Mouse (Mus musculus): ENCODE data around the gene Gm20388.

The Gm20388 gene

DNA sequence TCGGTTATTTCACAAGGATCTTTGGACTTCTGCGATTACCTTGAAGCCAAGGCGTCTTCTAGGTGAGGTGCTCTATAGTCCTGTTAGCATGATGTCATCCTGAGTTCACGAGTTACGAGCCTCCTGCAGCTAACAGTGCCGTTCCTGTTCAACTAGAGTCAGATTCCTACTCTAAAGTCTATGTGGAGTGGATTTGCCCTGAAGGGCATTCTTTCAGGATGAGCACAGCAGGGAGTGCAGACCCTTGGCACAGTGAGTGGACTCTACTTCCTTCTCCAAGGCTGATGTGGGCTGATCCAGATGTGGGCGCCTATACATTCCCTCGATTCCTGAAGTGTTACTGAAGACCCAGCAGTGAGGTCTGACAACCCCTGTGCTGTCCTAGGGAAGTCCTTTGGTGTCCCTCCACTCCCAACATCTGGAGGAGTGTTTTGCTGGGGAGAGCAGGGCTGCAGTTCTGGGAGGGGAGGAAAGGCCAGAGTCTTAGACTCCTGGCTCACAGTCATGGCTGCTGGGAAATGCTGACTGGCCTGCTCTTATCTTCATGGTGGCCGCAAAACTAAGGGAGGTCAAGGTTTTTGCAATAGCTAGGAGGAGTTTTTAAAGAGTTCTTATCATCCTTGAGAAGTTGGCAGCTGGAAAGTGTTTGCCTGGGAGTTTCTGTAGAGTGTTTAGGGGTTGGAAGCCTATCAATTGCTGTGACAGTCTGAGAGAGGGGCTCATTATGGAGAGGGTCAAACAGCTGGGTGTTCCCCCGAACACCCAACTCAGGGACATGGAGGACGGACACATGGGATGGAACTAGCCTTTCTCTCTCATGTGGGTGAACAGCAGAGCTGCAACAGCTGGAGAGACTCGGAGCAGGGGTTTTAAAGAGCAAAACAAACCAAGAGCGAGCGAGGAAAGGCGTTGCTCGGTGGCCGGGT, 3737.9 kb downstream of the Gm20388 start:
- DNase-seq (ENCODE audit: low spot score), result peak; percentile 45

DNA sequence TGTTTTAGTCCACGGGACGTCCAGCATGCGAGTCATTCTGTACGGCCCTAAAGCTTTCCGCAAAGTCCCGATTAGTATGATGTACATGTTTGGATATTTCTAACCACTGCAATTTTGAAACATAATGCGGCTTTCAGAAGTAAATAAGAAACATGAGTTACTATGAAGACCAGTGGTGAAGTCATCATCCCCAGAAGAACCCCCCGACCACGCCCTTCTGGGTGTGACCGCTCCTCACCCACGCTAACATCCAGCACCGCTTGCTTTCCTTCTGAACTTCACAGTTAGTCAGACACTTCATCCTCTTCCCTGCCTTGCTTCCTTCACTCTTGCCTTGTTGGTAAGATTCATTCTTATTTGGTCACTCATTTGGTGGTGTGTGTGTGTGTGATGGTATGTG, 3738.8 kb downstream of the Gm20388 start:
- no peak for DNase-seq (ENCODE audit: low spot score)

DNA sequence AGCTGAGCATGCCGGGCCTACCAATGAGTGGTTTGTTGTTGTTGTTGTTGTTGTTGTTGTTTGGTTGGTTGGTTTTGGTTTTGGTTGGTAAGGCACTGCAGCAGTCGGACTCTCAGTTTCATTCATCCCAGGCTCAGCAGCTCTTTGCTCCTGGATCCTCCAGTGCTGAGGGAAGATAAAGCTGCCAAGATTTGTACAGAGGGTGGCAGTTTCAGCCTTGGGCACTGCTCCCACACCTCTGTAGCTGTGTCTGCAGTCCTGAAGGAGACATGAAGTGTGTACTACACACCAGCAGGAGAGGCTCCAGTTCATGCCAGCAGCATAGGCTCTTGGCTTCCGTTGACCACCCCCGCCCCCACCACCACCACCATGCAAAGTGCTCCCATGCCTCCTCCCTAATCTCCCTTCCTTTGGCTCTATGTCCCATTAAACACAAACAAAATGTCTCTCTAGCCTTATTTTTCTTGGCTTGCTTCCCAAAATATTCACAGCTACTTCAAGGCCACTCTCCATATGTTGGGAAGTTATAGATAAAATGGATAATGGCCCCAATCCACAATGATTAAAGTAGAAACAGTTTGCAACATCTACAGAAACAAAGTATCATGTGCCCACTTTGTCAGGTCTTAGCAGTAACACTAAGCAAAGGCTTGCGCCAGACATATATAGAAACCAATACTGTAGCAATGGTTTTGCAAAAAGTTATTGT, 3740.9 kb downstream of the Gm20388 start:
- DNase-seq (ENCODE audit: low spot score), result no peak

DNA sequence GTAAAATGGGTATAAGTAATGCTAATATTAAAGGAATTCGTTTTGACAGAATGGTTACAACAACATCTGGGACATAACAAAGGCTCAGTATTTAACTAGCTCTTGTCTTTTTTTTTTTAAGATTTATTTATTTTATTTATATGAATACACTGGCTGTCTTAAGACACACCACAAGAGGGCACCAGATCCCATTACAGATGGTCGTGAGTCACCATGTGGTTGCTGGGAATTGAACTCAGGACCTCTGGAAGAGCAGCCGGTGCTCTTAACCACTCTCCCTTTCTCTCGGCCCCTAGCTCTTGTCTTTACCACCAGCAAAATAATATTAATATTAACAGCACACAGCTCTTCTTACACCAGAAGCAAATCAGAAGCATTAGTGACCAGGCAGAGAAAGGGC, 3742.0 kb downstream of the Gm20388 start:
- DNase-seq (ENCODE audit: low spot score), result no peak

DNA sequence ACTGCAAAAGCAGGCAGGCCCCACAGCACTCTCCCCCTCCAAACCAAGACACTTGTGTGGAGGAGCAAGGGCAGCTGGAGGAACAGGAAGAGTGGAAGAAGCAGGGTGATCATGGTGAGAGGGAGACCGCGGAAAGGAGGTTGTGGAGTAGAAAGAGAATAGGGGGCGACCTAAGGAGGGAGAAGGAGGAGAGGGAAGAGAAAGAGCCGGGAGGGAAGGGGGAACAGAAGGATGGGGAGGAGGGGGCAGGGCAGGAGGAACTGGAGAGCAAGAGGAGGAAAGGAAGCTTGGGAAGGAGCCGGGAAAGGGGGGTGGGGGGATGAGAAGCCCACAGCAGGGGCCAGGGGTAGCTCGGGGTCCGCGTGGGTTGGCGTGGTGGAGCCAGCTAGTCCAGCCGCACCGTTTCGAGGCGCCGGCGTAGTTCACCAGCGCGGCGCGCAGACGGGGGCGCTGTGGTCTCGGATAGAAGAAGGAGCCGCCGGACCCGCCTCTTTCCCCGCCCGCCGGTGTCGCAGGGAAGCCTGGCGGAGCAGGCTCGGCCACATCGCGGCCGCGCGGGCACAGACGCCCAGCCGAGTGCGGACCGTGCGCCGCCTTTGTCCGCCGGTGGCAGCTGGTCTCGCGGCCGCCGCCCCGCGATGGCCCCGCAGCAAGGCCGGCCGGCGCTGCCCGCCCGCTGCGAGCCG, 3742.8 kb downstream of the Gm20388 start, which contains the start of gene Rhou:
Rhou (plus strand) TSS at position 622 of the 686 bp plus-strand sequence.
- DNase-seq (ENCODE audit: low spot score), result peak; percentile 92

DNA sequence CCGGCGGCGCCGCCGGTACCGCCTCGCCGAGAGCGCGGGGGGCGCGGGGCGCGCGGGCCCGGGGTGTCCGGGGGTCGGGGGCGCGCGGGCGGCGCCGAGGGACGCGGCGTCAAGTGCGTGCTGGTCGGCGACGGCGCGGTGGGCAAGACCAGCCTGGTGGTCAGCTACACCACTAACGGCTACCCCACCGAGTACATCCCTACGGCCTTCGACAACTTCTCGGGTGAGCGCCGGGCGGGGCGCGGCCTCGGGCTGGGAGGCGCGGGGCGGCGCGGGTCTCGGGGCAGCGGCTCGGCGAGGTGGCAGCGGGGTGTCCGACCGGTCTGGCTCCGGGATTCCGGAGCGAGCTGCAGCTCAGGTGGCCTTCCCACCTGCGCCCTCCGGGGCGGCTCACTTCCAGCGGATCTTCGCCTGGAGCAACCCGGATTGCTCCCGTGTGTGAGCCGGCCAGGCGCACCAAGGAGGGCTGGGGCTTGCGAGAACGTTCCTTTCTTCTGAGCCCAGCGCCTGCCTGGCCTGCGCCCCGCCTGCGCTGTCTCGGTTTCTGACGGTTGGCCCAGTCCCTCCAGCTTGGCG, 3743.4 kb downstream of the Gm20388 start:
- peak; percentile 43 for DNase-seq (ENCODE audit: low spot score)

DNA sequence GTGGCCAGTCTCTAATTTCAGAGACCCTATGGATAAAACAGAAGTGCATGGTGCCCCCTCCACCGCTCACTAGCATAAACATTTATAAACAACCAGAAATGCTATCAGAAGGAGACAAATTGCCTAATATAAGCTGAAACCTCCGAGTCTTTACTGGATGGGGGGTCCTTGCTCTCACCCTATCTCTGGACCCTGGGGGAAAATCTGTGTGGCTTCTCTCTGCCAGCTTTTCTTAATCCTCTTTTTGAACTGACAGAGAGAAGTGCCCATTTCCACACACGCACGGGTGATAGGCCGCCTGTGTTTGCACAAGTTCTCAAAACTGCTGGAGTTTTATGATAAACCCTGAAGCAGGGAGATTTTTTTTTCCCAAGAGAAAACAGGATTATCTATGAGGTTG, 3744.1 kb downstream of the Gm20388 start:
- DNase-seq (ENCODE audit: low spot score), result no peak

DNA sequence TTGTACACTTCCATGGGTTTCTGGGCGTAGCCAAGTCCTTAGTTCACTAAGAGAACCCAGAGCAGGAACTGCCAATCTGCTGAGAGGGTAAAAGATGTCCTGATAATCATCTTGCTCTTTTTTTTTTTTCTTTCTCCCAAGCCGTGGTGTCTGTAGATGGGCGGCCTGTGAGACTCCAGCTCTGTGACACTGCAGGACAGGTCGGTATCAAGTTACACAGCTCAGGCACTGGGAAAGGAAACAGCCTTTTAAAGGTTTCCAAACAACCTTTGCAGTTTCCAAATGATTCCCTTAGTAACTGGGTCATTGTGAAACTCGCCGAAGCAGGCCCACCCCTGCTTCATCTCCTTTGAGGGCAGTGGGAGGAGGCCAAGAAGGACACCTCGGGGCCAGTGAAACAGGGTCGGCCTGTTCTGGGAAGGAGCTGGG, 3744.7 kb downstream of the Gm20388 start:
- no peak for DNase-seq (ENCODE audit: low spot score)

DNA sequence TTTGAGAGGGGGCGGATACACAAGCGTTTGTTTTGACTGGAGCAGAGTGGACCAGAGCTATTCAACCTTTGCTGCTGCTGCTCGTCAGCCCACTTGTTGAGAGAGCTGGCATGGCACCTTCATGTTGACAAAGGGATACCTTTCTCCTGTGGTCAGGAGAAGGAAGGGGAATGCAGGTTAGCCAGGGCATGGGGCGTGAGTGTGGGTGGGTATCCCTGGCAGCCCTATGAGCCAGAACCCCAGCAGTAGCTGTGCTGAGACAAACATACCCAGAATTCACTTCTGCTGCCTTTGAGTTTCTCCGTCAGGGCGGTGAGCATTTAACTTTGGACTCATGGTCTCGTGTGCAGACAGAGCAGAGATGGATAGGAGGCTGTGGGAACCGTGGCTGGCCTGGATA, 3747.2 kb downstream of the Gm20388 start:
- DNase-seq (ENCODE audit: low spot score), result no peak

DNA sequence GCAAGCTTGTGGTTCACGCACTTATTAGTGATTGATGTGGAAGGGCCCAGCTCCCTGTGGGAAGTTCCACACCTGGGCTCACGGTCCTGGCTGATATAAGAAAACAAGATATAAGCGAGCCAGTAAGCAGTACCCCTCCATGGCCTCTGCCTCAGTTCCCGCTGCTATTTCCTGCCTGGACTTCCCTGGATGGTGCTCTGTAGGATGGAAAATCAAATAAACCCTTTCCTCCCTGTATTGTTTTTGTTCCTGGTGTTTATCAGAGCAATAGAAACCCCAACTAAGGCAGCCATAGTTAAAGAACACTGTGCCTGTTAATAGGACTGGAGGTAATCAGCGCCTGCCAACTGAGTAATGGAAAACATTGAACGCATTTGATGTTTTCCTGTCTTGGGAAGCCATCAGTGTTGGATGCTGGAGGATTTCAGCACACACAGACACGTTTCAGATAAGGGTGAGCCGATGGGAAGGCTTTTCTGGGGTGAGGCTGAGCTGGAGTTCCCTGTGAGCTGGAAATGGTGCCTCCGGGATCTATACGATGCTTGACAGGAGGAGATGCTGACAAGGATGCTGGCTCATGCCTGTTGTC, 3748.9 kb downstream of the Gm20388 start:
- DNase-seq (ENCODE audit: low spot score), result no peak

DNA sequence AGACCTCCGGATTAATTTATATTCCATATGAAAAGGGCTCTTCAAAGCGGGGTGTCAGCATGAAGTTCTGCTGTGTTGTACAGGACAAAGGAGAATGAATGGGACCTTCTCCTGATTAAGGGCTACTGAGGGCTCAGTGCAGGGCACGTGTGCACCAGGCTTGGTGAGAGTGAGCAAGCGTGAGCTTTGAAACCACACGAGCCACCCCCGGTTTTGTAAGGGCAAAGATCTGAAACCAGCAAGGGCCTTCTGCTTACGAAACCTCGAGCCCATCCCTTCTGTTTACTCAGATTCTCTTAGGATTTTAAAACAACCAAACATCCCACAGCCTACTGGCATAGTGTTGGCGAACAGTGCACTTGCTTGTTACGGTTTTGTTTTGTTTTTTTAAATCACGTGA, 3750.9 kb downstream of the Gm20388 start:
- no peak for DNase-seq (ENCODE audit: low spot score)

DNA sequence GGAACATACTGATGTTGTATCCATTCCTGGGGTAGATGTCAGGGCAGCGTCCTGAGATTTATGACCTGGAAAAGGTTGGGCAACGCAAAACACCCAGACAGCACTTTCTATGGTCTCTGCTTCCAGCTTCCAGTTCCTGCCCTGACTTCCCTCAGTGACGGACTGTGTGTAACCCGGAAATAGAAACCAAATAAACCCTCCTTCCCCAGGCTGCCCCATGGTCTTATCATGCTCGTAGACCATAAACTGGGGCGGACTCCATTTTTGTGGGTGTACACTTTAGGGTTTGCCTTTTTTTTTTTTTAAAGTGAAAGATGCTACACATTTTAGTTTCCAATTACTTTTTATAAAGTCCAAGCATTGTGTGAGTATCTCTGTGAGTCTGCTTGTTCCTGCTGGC, 3754.9 kb downstream of the Gm20388 start:
- DNase-seq (ENCODE audit: low spot score), result no peak

DNA sequence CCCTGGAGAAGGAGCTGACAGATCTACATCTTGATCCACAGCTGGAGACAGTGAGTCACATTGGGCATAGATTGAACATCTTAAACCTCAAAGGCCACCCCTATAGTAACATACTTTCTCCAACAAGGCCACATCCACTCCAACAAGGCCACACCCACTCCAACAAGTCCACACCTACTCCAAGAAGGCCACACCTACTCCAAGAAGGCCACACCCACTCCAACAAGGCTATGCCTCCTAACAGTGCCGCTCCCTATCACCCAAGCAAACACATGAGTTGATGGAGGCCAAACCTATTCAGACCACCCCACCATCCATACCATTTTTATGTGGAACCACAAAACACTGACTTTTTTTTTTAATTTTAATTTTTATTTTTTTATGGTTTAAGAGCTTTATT, 3756.2 kb downstream of the Gm20388 start:
- DNase-seq (ENCODE audit: low spot score), result no peak

DNA sequence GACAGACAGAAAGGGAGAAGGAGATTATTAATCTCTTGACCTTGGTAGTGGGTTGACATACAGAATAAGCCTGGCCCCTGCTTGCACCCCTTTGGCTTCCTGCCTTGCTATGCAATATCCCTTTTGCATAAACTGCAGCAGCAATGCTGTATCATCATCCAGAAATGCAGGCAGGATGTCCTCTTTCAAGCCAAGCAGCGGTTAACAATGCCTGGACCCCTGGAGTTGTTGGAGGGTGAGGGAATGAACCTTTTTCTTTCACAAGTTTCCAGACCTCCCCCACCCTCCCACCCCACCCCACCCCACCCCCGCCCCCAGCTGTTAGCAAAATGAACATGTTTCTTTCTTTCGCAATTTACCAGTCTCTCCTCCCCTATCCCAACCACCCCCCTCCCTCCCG, 3758.0 kb downstream of the Gm20388 start:
- no peak for DNase-seq (ENCODE audit: low spot score)

DNA sequence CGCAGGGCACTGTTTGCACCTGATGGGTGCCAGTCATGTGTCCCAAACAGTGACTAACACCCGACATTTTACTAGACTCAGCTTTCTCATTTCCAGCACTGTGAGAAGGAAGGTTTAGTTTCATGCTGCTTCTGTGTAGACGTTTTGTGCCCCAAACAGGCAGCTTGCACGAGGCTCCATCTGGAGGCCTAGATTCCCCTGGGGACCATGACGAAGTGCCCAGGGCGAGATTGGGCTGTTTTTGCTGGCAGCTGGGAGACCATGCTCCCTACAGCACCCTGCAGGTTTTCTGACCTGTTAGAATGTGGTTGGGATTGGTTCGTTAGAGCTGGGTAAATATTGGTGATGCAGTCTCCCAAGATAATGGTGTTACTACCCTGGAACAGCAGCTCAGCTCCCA, 3760.1 kb downstream of the Gm20388 start:
- DNase-seq (ENCODE audit: low spot score), result no peak

DNA sequence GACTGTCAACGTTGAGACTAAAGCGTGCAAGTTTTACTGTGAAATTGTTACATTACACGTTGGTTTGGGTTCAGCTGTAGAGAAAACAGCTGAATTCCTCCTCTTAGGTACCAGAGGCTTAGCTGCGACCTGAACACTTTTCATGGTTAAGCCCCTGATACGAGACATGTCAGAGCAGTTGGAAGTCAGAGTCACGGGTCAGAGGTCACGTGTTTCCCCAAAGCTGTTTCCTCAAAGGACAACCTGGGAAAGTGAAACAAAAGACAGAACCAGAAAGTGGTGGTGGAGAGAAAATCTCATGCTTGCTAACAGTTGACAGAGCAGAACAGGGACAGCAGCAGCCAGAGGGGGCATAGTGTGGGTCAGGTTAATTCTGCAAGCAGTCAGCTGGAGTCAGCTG, 3760.8 kb downstream of the Gm20388 start:
- DNase-seq (ENCODE audit: low spot score), result no peak

DNA sequence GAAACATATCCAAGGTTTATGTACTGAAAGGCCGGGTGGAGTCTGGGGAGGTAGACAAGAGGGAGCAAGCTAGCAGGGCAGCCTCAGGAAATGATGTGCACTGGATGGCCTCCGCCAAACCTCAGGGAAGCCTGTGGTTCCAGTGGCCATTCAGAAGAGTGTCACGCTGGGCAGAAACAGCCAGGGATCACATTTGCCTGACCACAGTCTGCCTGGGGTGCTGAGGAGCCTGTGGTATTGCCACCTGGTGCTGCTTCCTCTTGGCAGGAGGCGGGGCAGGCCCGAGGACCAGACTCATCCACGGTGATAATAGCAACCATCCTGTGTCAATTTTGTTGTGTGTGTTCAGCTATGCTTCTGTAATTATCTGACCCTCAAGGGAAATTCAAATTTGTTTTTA, 3762.0 kb downstream of the Gm20388 start:
- DNase-seq (ENCODE audit: low spot score), result no peak

DNA sequence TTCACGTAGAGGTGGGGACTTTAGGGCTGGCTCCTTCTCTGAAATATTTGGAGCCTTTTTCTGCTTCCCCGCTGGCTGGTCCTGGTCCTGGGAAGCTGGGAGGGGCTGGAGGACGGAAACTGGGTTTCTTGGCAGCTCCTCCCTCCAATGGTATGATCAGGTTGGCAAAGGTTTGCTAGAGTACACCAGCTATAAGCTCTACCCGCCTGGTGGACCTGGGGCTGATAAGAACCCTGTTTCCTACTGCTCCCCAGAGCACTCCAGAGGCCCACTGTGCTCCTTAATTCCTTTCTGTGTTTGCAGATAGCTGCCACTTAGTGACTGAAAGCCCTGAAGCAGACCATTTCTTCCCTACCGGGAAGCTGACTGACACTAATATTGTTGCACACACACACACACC, 3765.0 kb downstream of the Gm20388 start:
- DNase-seq (ENCODE audit: low spot score), result no peak

DNA sequence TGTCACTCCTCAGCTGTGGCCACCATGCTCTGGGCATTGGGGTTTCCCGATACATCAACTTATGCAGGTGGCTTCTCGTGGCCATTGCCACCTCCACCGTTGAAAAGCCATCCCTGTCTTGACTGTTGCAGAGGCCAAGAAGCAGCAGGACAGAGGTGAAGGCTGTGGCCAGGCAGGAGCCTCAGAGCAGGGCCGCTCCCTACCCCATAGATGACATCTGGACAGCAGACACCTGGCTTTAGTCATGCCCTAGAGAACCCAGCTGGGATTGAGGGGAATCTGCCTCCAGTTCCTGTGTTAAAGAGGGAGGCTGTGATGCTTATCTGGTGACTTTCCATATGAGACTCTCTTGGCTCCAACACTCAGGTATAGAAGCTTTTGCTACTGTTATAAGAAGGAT, 3767.7 kb downstream of the Gm20388 start:
- no peak for DNase-seq (ENCODE audit: low spot score)

DNA sequence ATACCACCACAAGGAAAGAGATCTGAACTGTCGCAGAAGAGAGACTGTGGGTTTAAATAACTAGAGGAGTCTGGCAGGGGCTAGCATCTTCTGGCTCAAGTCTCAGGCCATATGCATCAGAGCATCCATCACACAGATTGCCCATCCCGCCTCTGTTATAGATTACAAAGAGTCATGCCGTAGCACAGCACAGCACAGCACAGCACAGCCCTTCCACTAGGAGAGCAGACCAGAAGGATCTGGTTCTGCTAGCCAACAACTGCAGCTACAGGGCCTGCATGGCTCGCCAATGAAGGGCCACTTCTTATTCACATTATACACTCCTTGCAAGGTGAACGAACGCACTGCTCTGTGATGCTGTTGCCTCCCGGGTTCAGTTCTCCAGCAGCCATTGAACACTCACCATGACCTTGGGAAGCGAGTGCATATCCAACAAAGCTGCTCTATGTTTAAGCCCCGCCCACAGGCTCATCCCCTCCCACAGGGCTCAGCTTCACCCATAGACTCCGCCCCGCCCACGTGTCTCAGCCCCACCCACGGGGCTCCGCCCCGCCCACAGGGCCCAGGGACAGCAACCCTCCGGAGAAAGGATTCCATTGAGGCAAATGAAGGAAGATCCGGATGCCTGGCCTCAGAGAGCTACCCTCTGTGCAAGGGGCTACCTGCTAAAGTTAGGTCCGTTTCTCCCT, 3771.6 kb downstream of the Gm20388 start:
- peak; percentile 15 for DNase-seq (ENCODE audit: low spot score)

DNA sequence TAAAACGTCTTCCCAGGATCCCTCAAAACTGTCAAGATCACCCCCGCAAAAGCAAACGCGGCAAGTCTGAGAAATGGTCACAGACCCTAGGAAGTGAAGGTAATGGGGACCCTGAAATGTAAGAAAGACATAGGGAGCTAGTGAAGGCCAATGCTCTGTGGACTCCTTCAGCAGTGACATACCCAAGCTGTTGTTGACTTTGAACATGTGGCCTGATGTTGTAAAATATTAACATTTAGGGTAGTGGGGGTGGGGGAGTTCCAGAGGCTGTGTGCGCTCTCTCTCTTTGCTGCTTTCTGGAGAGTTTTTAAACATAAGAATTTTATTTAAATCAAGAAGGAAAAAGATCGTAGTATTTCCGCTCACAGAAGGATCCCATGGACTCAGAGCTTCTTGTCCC, 3772.7 kb downstream of the Gm20388 start:
- DNase-seq (ENCODE audit: low spot score), result no peak

Measured in ovary, postnatal 14 days (tissue).